Mouse (Mus musculus) midbrain, postnatal 0 days (tissue): ENCODE results near the gene Paqr6. TPM values are rescaled to one million over a fixed set of nuclear protein-coding genes. Genes with fewer than 3 reads are reported as not detected.
A peak's percentile ranks its signal among the peaks of the same experiment; 100 is the strongest.

ENCODE experiments used
- ATAC-seq: fragments of 200-750 bp; cut with Nextera tagmentation; 2 replicates; pipeline ENCODE4 v1.8.0; 2017; ENCODE audit warnings: moderate number of reproducible peaks, mild to moderate bottlenecking, moderate TSS enrichment, moderate library complexity; ENCODE audit not compliant: low FRiP score
- DNase-seq: peaks from one replicate; pipeline ENCODE4 v3.0.0-alpha.2; 2015; ENCODE audit warnings: low spot score
- H3K27ac ChIP-seq: fragments of 300-500 bp; sonication (generic); 2 replicates; pipeline ENCODE4 v1.5.1; 2014; ENCODE audit warnings: low read depth, mild to moderate bottlenecking, low read length, mixed read lengths
- H3K27me3 ChIP-seq: fragments of 300-500 bp; sonication (generic); 2 replicates; pipeline ENCODE4 v1.6.1; 2014; ENCODE audit warnings: low read length, control low read depth, mixed read lengths; ENCODE audit not compliant: insufficient read depth
- H3K36me3 ChIP-seq: fragments of 300-500 bp; sonication (generic); 2 replicates; pipeline ENCODE4 v1.6.1; 2014; ENCODE audit warnings: low read length, control low read depth, mixed read lengths; ENCODE audit not compliant: insufficient read depth
- H3K4me1 ChIP-seq: fragments of 300-500 bp; sonication (generic); 2 replicates; pipeline ENCODE4 v1.6.1; 2014; ENCODE audit warnings: mild to moderate bottlenecking, control low read depth, antibody characterized with exemption, low read length, mixed read lengths; ENCODE audit not compliant: insufficient read depth
- H3K4me2 ChIP-seq: fragments of 300-500 bp; sonication (generic); 2 replicates; pipeline ENCODE4 v1.6.1; 2014; ENCODE audit warnings: low read depth, mild to moderate bottlenecking, low read length, mixed read lengths; ENCODE audit not compliant: poor library complexity, severe bottlenecking
- H3K4me3 ChIP-seq: fragments of 300-500 bp; sonication (generic); 2 replicates; pipeline ENCODE4 v1.5.1; 2014; ENCODE audit warnings: low read depth, mild to moderate bottlenecking, low read length, moderate library complexity
- H3K9ac ChIP-seq: fragments of 300-500 bp; sonication (generic); replicated peaks from 2 replicates; pipeline ENCODE4 v1.6.1; 2014; ENCODE audit warnings: mild to moderate bottlenecking, low read length, moderate library complexity, mixed read lengths; ENCODE audit not compliant: poor library complexity, severe bottlenecking
- H3K9me3 ChIP-seq: fragments of 300-500 bp; sonication (generic); 2 replicates; pipeline ENCODE4 v1.6.1; 2016; ENCODE audit warnings: low read length, control low read depth
- CTCF ChIP-seq: IDR thresholded peaks from 2 replicates; pipeline ENCODE4 v1.5.1; 2016; ENCODE audit warnings: antibody characterized with exemption, mild to moderate bottlenecking
- WGBS: fragments of 180-500 bp; shearing (Covaris S2); extraction: QIAGEN DNeasy Blood & Tissue Kit; methylation state at CpG from one replicate; pipeline ENCODE4 v1.1.7; 2014; 5-methylcytosine and 5-hydroxymethylcytosine counted together
- polyA plus RNA-seq: library from polyadenylated mRNA; unstranded; fragments of >200 nt; fragmentation: Nextera tagmentation; extraction: Ambion mirVana; gene quantifications from 2 replicates; pipeline ENCODE4 v1.2.1, GENCODE M21; 2015
- total RNA-seq: library from RNA; depleted of rRNA; stranded (reverse); fragments of >200 nt; gene quantifications from 2 replicates; pipeline ENCODE4 v1.2.3, GENCODE M21; 2014

Paqr6 gene
- total and polyA plus RNA-seq, 2 experiments from 2014 or later, result 6.6 to 13.5 TPM

GRCm38 (mm10) chr3:88395288-88395687, 30.9 kb downstream of the Paqr6 start:
- no peak overlapping the region for H3K27ac ChIP-seq
- DNase-seq, result no peak
- no peak overlapping the region for H3K9ac ChIP-seq
- no peak overlapping the region for H3K4me3 ChIP-seq
- ATAC-seq, result no peak
- H3K27me3 ChIP-seq, result no peaks in the 10 kb centered on the region
- no peak overlapping the region for H3K4me2 ChIP-seq
- H3K36me3 ChIP-seq, result no peaks in the 10 kb centered on the region
- H3K4me1 ChIP-seq, result no peaks in the 10 kb centered on the region
- TF ChIP-seq CTCF, result no peak
- WGBS, result 94% methylated on average over 6 of the region's 6 CpGs
- H3K9me3 ChIP-seq, result no peaks in the 10 kb centered on the region

DNA sequence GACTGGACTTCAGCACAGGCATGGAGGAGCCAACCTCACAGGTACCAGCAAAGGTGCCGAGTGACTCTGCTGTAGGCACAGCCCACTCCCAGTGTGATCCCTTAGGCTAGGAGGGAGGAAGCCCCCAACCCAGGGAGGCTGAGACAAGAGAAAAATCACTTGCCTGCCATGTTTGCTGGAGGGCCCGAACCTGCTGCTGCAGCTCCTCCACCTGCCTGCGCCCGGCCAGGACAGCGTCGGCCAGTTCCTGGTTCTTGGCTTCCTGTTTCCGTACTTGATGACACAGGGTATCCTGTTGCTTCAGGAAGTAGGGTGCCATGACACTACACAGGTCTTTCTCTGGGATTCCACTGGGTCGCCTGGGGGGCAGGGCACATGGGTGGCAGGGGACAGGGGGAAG, 31.4 kb downstream of the Paqr6 start:
- Histone ChIP-seq H3K4me2 (no peak overlapping the region), H3K9me3 (no peaks in the 10 kb centered on the region), H3K4me3 (no peak overlapping the region), H3K4me1 (no peaks in the 10 kb centered on the region), H3K27ac (no peak overlapping the region), H3K36me3 (no peaks in the 10 kb centered on the region), H3K27me3 (no peaks in the 10 kb centered on the region), H3K9ac (no peak overlapping the region)
- TF ChIP-seq CTCF, result no peak
- no peak for DNase-seq
- WGBS, result 90% methylated on average over 8 of the region's 8 CpGs
- ATAC-seq, result no peak

DNA sequence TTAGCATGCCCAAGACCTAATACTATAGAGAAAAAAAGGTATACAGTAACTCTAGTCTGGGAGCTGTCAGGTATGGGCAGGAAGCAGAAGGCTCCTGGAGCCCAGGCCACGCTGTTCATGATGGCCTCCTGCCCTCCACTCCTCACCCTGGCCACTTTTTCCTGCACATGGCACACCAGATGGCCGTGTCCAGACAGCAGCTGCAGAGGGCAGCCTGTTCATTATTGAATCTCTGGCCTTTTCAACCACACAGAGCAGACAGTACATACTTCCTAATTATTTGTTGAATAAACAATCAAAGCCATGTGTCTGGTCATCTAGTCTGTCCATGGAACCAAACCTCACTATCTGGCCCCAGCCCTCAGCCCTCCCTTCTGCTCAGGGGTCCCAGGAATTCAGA, 34.3 kb downstream of the Paqr6 start:
- ATAC-seq (no peak), DNase-seq (peak; percentile 10)
- no peak for TF ChIP-seq CTCF
- Histone ChIP-seq H3K9ac (no peak overlapping the region), H3K27ac (no peak overlapping the region), H3K36me3 (no peaks in the 10 kb centered on the region), H3K27me3 (no peaks in the 10 kb centered on the region), H3K4me1 (no peaks in the 10 kb centered on the region), H3K4me3 (no peak overlapping the region), H3K9me3 (no peaks in the 10 kb centered on the region), H3K4me2 (no peak overlapping the region)
- WGBS, result 86% methylated on average over 2 of the region's 2 CpGs

DNA sequence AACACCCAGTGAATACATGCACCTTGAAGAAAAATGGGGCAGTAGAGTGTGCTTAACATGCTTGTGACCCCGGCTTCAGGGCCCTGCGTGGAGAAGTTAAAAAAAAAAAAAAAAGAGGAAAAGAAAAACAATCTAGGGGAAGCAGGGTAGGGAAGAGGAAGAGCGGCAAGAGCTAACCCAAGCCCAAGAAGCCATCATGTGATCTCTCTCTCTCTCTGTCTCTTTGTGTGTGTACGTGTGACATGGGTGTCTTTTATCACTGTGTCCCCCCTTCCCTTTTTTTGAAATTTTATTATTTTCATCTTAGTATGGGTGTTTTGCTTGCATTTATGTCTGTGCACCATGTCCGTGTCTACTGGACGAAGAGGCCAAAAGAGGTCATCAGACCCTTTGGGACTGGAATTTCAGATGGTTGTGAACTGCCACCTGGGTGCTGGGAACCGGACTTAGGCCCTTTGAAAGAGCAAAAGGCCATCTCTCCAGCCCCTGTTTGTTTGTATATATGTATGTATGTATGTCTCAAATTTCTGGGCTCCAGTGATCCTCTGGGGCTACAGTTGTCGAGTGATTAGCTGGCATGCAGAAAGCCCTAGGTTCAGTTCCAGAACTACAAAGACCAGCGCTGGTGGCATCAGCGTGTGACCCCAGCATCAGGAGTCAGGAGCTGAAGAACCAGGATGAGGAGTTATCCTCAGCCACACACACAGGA, 39.3 kb downstream of the Paqr6 start:
- WGBS, result 95% methylated on average over 10 of the region's 10 CpGs
- H3K36me3 ChIP-seq, result no peaks in the 10 kb centered on the region
- ATAC-seq (no peak), DNase-seq (no peak)
- no peak overlapping the region for H3K9ac ChIP-seq
- H3K4me1 ChIP-seq, result no peaks in the 10 kb centered on the region
- no peak for TF ChIP-seq CTCF
- no peak overlapping the region for H3K27ac ChIP-seq
- no peaks in the 10 kb centered on the region for H3K27me3 ChIP-seq
- no peaks in the 10 kb centered on the region for H3K9me3 ChIP-seq
- no peak overlapping the region for H3K4me3 ChIP-seq
- no peak overlapping the region for H3K4me2 ChIP-seq

DNA sequence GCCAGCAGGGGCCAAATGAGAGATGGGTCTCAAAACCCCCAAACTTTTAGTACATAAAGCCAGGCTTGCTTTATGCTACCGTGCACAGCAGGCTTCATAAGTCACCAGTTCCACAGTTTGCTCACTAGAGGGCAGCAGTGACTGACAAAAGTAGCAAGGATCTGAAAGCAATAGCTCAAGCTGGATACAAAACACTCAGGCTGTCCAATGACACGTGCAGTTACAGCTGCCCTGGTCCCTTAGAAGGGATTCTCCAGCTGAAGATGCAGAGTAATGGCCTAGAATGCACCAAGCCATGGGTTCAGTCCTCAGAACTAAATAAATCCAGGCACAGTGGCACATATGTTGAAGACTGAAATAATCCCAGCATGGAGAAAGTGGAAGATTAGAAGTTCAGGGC, 42.7 kb downstream of the Paqr6 start:
- WGBS, result 0% methylated on average over 2 of the region's 2 CpGs

GRCm38 (mm10) chr3:88407529-88407928, 43.1 kb downstream of the Paqr6 start:
- peaks cover 5% of the 10 kb centered on the region for H3K36me3 ChIP-seq
- ATAC-seq (no peak), DNase-seq (no peak)
- no peaks in the 10 kb centered on the region for H3K9me3 ChIP-seq
- no peaks in the 10 kb centered on the region for H3K4me1 ChIP-seq
- no peak overlapping the region for H3K9ac ChIP-seq
- no peak for TF ChIP-seq CTCF
- H3K4me3 ChIP-seq, result no peak overlapping the region
- H3K27me3 ChIP-seq, result no peaks in the 10 kb centered on the region
- H3K27ac ChIP-seq, result no peak overlapping the region
- WGBS, result 59% methylated on average over 7 of the region's 7 CpGs
- H3K4me2 ChIP-seq, result no peak overlapping the region

More for the DNA sequence above, 42.7 kb downstream of the Paqr6 start:
- Histone ChIP-seq H3K4me1 (no peaks in the 10 kb centered on the region), H3K27ac (no peak overlapping the region), H3K9ac (no peak overlapping the region), H3K4me2 (no peak overlapping the region), H3K36me3 (peaks cover under 1% of the 10 kb centered on the region), H3K9me3 (no peaks in the 10 kb centered on the region), H3K4me3 (no peak overlapping the region), H3K27me3 (no peaks in the 10 kb centered on the region)
- ATAC-seq (no peak; the same call in 1 of the 2 replicates), DNase-seq (peak; percentile 93)
- peak; percentile 97 for TF ChIP-seq CTCF
